Mouse (Mus musculus) forelimb bud, embryonic 11.5 days (tissue): ENCODE measurements around the gene Usf2.
"Not testable (repeated sequence)": the region's sequence is repeated elsewhere in the genome, so short reads cannot be mapped to it uniquely, and the experiment has no call there.

Source experiments
- DNase-seq: peaks from one replicate; pipeline ENCODE4 v3.0.0-alpha.2; 2012; ENCODE audit warnings: low read depth, low spot score

The Usf2 gene

DNA sequence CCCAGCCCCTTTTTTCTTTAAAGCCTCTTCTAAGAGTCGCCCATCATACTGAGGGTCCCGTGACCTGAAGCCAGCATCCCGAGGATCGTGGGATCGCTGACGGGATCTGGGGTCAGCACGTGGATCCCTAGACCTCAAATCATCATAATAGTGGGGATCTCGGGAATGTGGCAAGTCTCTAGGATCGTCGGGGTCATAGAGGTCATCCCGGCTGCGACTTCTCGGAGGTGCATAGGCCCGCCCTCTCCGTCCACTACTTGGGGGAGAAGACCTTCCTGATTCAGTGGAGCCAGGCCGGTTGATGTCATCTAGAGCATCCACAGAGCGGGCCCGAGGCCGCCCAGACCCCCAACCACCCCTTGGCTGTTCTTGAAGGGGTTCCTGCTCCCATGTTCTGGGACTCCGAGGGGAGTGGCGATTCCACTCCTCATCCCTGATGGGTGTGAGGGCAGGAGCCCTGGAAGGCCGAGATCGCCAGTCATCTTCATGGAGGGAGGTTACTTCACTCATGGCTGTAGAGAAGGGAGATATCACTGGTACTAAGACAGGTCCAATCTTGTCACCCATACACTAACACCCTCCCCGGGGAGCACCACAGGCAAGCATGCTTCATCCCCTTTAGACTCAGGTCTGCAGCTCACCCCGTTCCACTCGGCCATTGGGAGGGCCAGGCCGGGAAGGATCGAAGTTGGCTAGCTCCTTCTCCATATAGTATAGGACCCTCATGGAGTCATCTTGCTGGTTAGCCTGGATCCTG, 1.7 kb upstream of the Usf2 start:
- no peak for DNase-seq

DNA sequence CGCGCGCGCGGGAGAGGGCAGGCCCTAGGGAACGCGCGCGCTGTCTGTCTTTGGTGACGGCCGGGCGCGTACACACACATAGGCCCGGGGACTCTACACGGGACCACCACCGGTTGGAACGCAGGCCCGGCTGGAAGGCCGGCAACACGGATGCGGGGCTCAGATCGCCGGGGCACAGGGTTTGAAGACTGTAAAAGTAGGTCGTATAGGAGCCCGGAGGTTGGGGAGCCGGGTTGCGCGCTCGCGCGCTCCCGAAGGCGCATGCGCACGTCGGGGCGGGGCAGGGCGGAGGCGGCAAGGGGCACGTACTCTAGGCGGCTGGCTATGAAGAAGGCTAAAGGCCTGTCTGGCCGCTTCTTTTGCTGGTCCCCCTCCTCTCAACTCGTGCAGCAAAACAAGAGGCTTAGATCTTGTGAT, 772 bp upstream of the Usf2 start:
- peak; percentile 89 for DNase-seq

DNA sequence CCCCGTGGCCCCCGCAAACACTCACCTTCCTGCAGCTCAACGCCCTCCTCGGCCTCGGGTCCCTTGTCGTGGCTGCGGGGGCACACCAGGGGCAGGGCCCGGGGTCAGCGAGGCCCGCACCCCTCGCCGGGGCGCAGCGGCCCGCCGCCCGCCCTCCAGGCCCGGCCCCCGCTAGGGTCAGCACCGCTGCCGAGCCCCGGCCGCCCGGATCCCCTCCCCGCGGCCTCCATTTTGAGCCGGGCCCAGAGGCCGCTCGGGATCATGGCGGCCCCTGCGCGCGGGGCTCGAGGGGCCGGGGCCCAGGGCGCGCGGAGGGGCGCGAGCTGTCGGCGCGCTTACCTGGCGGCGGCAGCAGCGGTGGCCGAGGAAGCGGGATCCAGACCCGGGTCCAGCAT, 249 bp downstream of the Usf2 start:
- DNase-seq: no peak

GRCm38 (mm10) chr7:30955584-30956356, 833 bp downstream of the Usf2 start:
- peak; percentile 83 for DNase-seq

GRCm38 (mm10) chr7:30954971-30955520, 1.6 kb downstream of the Usf2 start:
- no peak for DNase-seq

DNA sequence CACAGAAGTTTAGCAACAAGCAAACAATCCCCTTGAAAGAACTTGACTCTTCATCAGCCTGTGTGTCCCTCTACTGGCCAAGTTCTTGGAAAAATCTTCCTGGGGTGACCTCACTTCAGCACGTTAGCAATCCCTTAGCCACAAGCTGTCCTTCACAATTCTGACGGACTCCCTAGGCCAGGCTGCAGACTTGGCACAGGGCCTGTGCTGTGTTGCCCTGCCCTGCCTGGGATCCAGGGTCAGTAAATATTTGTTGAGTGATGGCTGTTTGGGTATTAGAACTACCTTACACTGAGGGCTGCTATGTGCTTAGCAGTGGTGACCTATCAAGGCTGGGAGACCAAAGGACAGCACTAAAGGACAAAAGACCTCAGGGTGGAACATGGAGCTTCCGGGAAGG, 2.6 kb downstream of the Usf2 start:
- no peak for DNase-seq

GRCm38 (mm10) chr7:30953459-30953858, 3.1 kb downstream of the Usf2 start:
- DNase-seq: no peak

DNA sequence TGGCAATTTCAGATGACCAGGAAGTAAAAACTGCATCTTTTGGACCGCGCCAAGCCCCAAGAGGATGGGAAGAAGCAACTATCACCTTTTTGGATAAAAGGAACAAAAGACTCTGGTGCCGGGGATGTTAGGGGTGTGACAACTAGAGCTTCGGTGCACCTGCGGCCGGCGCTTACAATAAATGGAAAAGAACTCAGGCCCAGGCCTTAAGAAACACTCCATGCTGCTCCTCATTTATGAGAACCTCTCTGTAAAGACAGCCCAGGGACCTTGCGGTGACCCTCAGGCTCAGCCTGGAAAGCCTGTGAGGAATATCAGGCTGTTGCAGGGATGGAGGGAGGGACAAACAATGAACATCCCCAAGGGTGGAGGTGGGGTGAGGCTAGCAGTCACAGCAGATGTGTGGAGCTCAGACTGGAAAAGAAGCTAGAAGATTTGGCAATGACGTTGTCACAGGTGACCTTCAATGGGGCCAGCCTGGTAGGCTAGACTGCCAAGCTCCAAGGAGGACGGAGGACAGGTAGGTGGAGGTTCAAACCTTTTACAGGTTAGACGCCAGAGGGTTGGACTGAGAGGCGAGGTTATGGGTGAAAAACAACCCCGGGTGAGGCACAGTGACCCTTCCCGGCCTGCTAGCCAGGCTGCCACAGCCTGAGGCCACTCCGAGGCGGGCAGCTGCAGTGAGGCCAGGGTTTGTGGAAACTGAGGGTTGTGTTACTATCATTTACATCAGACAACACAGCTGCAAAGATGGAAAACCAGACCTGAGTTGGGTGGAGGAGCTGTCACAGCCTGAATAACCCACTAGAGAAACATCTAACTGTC, 4.0 kb downstream of the Usf2 start:
- DNase-seq: no peak

- DNase-seq: not testable (repeated sequence)
These were observed 6.7 kb downstream of the Usf2 start for GRCm38 (mm10) chr7:30949902-30950301.

DNA sequence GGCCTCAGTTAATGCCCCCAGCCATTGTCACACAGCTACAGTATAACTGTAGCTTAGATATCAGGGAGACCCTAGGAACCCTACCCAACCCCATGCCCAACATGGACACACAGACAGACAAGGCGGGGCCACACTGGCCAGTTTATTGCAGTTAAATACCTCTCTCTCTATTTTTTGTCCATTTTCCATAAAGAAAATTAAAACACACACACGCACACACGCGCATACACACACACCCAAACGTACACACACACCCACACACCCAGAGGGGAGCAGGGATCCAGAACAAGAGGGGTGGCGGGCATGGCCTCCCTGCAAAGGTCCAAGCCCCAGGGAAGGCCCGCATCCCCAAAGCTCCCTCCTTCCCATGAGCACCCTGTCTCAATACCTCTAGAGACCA, 10.7 kb downstream of the Usf2 start:
- DNase-seq: no peak

DNA sequence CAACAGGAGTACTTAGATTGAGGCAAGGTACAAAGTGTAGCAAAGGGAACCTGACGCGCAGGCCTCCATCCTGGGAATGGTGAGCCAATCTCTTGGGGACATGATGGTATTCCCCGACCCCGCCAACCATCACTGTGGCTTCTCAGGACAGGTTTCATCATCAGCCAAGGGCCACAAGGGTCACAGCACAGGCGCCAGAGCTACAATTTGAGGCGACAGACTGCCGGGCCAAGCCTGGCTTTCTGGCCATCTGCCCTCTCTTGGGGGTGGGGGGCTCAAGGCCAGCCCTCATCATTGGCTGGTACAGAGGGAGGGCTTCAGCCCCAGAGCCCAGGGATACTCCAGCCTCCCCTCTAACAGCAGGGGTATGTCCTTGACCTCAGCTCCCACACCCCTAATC, 11.1 kb downstream of the Usf2 start:
- DNase-seq: not testable (repeated sequence)

GRCm38 (mm10) chr7:30944706-30945105, 11.9 kb downstream of the Usf2 start:
- not testable (repeated sequence) for DNase-seq

DNA sequence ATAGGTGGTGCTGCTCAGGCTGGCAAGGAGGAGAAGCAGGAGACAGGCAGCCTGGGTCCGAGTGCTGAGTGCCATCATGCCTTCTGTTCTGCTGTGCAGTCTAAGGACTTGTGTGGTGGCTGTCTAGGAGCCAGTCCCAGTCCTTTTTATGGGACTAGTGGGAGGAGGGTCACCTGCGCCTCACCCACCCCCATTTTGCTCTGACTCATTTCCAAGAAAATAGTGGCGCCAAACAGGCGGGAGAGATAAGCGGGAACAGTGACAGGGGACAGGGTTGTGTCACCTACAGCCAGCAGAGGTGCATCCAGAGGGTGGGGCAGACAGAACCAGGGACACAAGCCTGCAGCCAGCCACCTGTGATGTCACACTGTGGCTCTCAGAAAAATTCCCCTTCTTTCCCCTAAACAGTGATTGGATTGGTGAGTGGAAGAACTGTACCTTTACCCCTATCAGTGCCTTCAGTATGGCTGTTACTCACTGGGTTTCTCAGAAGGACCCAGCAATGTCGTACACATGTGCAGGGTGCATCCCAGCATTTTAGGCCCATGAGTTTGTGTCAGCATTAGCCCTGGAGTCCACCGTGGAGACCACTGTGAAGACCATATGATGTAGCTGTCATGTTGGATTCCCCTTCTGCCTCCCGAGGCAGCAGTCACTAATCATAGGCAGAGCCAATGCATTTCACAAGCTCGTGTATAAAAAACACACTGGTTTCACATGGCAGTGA, 12.5 kb downstream of the Usf2 start, which contains the start of gene Hamp:
Hamp (minus strand) TSS at position 124 of the 727 bp plus-strand sequence.
- DNase-seq: no peak

- DNase-seq: not testable (repeated sequence)
These were observed 14.2 kb downstream of the Usf2 start for GRCm38 (mm10) chr7:30942365-30942764.

DNA sequence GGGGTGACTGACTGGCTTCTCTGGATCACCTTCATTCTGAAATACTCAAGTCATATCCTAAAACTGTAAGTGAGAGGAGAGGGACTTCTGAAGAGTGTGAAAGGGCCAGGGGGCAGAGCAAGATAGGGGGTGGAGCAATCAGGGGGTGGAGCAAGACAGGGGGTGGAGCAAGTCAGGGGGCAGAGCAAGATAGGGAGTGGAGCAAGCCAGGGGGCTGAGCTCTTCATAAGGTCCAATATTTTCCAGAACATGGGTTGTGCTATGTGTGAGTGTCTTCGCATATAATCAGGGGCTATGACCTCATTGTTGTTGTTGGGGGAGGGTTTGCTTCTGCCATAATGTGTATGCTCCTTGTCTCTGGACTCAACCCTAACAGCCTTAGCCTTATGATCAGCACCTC, 16.5 kb downstream of the Usf2 start:
- DNase-seq: not testable (repeated sequence)

GRCm38 (mm10) chr7:30935422-30936099, 21.0 kb downstream of the Usf2 start:
- DNase-seq: not testable (repeated sequence)

DNA sequence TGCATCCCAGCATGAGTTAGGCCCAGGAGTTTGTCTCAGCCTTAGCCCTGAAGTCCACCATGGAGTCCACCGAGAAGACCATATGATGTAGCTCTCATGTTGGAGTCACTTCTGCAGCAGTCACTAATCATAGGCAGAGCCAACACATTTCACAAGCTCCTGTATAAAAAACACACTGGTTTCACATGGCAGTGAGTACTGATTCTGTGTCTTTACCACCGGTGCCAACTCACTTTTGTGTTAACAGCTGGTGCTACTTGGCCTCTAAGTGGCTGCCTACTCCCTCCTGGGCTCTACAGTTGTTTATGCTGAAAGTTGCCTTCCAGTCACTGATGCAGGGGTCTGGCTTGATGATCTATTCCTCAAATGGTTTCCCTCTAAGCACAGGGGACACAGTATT, 32.0 kb downstream of the Usf2 start, which contains the start of gene Hamp2:
Hamp2 (minus strand) TSS at position 101 of the 400 bp plus-strand sequence.
- not testable (repeated sequence) for DNase-seq

GRCm38 (mm10) chr7:30924071-30924470, 32.5 kb downstream of the Usf2 start:
- DNase-seq: no peak

DNA sequence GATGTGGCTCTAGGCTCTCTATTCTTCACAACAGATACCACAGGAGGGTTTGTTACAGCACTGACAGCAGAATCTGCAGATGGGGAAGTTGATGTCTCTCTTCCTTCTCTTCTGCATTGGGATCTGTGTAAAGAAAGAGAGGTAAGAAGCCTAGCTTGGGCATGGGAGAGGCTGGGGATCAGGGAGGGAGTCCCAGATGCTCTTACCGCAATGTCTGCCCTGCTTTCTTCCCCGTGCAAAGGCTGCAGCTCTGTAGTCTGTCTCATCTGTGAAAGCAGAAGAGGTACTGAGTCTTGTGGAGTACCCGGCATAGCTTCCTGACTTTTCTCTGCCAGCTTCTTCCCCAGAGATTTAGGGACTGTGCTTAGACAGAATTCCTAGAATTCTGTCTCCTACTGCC, 34.1 kb downstream of the Usf2 start:
- DNase-seq: not testable (repeated sequence)

DNA sequence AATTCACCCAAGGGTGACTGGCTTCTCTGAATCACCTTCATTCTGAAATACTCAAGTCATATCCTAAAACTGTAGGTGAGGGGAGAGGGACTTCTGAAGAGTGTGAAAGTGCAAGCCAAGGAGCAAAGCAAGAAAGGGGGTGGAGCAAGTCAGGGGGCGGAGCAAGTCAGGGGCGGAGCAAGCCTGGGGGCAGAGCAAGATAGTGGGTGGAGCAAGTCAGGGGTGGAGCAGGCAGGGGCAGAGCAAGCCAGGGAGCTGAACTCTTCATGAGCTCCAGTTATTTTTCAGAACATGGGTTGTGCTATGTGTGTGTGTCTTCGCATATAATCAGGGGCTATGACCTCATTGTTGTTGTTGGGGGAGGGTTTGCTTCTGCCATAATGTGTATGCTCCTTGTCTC, 36.4 kb downstream of the Usf2 start:
- no peak for DNase-seq
